Mouse (Mus musculus) cerebellum, postnatal 4 days (tissue): ENCODE data around the gene Tspan17.

Source experiments
- DNase-seq, 2 experiments: peaks; one replicate each; pipeline ENCODE4 v3.0.0; 2022; ENCODE audit warnings: low spot score in 2 of 2, mixed read lengths in 1 of 2

Tspan17 gene

DNA sequence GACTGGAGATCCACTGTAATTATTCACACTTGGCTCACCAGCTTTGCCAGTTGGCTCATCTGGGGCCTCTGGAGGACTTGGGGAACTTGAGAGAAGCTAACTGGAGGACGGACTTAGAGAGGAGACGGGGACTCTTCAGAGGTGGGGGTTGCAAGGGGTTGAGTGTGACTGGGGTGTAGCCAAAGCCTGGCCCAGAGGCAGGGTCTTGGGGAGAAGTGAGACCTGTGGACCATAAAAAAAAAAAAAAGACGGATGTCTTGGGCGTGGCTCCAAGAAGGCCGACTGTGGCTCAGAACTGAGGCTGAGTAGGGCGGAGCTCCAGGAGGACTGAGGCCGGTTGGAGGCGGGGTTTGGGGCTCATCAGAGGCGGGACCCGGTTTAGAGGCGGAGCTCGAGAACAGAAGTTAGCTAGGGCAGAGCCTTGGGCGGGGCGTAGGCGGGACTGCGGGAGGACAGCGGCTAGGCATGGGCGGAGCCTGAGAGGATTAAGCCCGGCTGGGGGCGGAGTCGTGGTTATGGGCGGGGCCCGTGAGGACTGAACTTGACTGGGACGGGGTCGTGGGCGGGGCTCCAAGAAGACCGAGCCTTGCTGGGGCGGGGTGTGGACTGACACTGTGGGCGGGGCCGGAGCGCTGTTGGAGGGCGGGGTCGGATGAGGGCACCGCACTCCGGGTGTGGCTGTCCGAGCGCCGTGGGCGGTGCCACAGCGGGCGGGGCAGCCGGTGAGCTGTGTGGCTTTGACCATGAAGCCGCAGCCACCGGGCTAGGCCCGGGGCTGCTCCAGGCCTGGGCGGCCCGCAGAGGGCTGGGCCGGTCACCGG is at the start of gene Tspan17:
Gene Tspan17, plus strand, starts transcription at position 638 of the 821 bp plus-strand sequence.
- DNase-seq: peak; percentile 82 to 83

DNA sequence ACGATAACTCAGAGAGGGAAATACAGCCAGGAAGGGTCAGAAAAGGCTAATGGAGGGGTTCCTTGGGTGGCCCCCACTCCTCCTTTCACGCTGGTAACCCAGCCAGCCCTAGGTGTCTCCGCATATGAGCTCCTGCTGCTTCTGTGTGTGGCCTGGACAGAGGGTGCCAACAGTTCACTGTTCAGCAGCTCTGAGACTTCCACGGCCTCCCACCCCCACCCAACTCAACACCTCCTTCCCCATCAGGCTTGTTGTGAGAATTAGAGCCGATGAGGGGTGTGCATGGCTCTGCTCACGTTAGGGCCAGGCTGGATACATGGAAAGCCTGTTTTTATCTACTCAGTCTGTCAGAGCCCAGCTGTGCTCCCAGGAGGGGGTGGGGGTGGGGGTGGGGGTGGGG is 43.1 kb upstream of the Tspan17 start:
- no peak for DNase-seq

DNA sequence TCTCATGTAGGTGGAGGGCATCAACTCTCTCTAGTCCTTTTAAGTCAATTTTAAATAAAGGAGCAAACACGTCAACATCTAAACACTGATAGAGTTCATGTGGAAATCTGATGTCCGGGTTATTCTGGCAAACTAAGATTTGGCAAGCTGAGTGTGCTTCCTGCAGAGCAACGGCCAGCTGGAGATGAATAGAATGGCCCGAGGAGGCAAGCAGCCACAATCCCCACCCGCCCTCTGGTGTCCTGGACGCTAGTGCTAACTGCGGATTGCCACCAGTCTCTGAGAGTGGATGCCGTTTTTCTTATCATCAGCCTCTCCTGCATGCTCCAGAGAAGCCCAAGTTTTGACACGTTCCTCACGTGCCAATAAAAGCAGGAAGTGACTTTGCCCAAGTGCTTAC is 42.3 kb upstream of the Tspan17 start:
- peak in 1 of 2 experiments; percentile 40 for DNase-seq

- no peak for DNase-seq
Observed at GRCm38 (mm10) chr13:54748190-54748589, 41.0 kb upstream of the Tspan17 start.

GRCm38 (mm10) chr13:54748721-54749060 is 40.5 kb upstream of the Tspan17 start:
- DNase-seq: no peak

DNA sequence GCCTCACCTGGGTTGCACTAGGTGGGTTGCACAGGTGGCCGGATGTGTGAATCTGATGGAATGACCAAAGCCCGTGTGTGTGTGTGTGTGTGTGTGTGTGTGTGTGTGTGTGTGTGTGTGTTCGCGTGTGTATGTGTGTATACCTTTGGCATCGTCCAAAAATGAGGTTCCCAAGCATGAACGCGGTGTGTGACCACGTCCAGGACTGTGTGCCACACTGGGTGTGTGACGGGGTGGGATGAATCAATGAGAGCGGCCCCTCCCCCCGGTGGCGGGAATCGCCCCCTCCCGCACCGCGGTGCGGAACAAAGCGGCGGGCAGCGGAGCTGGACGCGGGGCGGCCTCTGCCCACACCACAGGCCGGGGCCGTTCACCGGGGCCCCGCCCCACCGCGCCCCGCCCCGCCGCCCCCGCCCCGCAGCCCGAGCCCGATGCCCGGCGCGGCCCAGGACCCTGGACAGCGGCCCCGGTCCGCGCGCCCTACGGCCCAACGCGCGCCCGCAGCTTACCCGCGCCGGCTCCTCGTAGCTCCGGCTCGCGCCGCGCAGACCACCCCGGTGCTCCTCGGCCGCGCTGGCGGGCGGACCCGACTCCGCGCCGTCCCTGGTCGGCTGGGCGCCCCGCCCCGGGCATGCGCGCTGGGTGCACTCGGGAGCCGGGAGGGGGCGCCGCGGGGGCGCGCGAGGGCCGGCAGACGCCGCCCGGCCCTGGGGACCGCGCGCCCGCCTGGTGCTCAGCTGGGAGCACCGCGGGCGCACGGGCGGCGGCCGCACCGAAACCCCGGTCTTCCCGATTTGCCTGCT is 39.9 kb upstream of the Tspan17 start:
- peak; percentile 62 to 77 for DNase-seq

DNA sequence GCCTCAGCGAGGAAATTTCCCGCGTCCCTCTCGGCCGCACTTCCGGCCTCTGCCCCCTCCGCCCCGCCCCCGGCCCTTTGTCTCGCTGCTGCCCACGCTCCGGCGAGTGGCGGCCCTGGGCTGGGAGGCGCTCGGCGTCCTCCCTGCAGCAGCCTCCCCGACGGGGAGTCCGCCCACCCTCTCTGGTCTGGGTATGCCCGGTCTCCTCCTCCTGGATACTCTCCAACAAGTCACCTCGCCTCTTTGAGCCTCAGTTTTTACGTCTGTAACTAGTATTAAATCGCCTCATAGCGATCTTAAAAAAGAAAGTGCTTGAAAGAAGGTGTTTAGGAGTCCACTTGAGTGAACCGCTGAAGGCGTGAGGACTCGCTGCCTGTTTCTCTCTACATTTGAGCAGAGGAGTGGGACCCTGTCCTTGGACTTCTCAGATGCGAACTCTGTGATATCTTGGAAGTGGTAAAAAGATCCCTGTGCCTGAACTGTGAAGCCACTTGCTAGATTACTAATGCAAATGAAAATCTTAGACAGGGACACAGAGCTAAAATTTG is 39.2 kb upstream of the Tspan17 start, which contains the start of gene Gprin1:
Gene Gprin1, minus strand, starts transcription at position 11 of the 548 bp plus-strand sequence.
- no peak for DNase-seq

- no peak for DNase-seq
Observed at GRCm38 (mm10) chr13:54750699-54751098, 38.5 kb upstream of the Tspan17 start.

DNA sequence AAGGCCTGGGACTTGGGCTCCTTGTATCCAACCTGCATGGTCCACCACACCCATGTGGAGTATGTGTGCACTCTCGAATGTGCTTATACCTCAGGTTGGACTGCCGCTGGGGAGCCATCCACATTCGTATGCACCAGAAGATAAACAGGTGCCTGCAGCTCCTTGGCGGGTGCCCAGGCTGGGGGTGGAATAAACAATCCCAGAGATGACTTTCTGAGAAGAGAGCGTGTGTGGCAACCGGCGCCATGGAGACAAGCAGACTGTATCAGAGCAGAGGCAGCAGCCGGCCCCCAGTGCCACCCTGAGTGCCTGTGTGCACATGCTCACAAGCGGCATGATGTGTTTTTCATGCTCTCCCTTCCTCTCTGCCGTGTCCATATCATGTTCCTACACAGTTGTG is 36.5 kb upstream of the Tspan17 start:
- no peak for DNase-seq

DNA sequence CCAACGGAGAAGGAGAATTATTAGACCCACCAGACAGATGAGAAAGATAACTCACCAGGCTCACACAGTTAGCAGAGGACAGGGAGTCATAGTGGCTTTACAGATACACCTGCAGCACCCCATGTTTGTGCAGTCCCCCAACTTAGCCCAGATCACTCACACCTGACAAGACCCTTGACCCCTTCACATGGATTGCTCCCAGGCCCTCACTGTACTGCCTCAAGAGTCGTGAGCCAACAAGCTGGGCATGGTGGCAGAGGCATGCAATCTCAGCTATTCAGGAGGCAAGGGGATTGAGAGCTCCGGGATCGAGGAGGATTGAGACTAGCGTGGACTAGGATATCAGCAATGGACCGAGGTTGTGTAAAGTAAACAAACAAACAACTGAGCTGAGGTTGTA is 35.4 kb upstream of the Tspan17 start:
- no peak for DNase-seq

GRCm38 (mm10) chr13:54754169-54755080 is 34.8 kb upstream of the Tspan17 start:
- DNase-seq: no peak

DNA sequence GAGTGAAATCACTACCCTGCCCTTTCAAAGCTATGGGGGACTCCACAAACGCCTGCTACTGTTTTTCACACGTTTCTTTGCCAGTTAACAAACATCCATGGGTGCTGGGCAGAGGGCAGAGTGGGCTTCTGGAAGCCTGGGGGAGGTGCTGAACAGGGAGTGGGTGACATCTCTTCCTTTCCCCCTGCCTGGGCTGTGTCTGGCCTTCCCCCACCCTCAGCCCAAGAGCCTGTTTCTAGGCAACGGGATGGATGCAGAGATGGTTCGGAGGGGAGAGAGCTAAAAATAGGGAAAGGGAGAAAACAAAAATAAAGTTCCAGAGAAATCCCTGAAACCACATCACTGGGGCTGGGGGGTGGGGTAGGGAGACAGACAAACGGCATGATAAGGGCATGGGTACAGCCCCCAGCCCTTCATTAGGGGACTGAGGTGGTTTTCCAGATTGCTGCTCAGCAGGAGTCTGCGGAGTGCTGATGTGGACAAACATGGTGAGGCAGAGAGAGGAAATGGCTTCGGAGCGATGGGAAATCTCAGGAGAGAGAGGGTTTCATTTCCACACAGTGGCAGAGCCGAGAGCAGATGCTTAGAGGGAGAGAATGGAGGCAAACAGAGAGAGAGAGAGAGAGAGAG is 33.9 kb upstream of the Tspan17 start:
- no peak for DNase-seq

DNA sequence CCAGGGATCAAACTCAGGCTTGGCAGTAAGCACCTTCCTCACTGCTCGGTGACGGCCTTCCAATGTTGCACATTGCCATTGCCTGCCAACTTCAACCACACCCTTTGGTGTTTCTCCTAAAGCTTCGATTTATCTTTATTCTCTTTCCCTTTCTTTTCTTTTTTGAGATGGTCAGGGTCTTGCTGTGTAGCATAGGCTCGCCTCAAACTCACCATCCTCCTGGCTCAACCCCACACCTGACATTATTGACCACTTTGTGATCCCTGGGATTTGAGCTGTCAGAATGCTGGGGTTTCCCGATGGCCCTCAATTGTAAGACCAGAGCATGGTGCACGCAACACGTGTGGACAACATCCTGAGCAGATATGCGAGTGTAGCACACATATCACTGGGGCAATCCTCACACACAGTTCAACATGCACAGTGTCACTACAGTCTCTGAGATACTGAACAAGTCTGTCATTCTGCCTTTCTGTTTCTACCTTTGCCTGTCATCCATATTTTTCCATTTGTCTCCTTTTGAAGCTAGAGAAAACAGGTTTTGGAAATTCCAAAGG is 32.9 kb upstream of the Tspan17 start:
- DNase-seq: no peak

DNA sequence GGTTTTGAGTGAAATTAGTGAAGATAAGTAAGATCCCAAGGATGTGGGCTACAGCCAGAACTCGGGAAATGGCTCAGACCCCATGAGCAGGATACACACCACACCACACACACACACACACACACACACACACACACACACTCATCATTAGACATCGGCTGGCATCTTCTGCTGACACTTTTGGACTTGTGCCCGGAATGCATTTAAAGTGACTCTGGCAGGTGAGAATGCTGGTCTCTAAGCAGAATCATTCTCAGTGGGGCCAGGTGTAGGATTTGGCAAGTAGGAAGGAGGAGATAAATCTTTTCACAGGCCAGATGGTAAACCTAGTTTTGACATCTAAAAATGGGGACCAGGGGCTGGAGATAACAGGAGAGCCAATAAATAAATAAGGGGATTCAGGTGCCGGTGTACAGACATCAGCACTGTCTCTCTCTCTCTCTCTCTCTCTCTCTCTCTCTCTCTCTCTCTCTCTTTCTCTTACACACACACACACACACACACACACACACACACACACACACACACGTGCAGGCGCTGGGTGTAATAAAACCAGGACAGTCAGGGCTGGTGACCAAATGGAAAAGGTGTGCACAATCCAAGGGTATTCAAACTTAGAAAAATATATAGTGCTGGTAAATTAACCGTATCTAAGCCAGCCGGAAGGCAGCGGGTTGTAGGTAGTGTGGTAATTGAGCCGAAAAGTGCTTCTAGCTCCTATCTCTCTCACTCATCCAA is 31.9 kb upstream of the Tspan17 start:
- peak in 1 of 2 experiments; percentile 74 for DNase-seq

- peak; percentile 84 to 95 for DNase-seq
Observed at GRCm38 (mm10) chr13:54758045-54758755, 31.0 kb upstream of the Tspan17 start.

DNA sequence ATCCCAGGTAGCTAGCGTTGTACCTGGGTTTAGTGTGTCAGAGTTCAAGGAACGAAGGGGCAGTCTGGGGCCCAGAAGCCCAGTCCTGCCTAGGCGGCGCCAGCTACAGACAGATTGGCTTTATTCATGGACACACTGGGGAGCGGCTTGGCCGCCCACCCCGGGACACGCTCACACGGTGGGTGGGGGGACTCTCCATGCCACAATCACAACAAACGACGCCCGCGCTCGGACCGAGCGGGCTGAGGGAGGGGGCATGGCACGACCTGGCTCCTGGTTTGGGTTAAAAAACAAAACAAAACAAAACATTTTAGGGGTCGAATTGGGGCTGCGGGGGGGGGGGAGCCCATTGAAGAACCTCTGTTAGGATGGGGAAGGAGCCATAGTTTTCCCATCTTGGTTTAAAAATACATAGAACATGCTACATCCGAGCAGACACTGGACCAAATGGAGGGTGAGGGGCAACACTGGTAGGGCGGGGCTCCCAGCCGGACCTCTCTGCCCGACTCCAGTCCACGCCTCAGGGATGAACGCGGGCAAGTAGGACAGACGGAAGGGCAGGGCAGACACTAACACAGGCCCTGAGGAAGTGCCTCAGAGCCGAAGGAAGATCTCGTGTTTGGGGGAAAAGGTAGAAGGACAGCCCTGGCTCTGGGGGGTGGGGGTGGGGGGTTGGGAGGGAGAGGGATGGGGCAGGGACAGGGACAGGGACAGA is 30.3 kb upstream of the Tspan17 start:
- DNase-seq: no peak

DNA sequence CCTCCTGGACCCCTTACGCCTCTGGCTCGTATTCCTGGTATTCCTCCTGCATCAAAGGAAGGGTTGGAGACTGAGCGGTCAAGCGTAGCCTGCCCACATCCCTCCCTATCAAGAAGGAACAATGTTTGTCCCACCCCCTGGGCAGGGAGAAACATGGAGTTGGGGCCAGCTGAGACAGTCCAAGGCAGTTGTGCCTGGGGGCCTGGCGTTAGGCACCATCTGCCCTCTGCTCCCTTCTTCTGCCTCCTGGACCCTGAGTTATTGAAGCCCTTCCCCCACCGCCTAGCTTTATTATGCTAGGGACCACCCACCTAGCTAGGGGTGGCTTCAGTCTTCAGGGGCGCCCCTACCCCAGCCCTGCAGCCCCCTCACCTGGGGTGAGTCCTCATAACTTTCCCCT is 29.7 kb upstream of the Tspan17 start:
- DNase-seq: no peak

- peak in 1 of 2 experiments; percentile 44 for DNase-seq
Observed at GRCm38 (mm10) chr13:54760164-54760795, 28.9 kb upstream of the Tspan17 start.
